Mouse (Mus musculus): ENCODE measurements around the gene Comp. TPM values are rescaled to one million over a fixed set of nuclear protein-coding genes. Genes with fewer than 3 reads are reported as not detected.

Comp gene
- polyA plus RNA-seq, 1 experiment from 2014 or later, result 1.6 TPM

DNA sequence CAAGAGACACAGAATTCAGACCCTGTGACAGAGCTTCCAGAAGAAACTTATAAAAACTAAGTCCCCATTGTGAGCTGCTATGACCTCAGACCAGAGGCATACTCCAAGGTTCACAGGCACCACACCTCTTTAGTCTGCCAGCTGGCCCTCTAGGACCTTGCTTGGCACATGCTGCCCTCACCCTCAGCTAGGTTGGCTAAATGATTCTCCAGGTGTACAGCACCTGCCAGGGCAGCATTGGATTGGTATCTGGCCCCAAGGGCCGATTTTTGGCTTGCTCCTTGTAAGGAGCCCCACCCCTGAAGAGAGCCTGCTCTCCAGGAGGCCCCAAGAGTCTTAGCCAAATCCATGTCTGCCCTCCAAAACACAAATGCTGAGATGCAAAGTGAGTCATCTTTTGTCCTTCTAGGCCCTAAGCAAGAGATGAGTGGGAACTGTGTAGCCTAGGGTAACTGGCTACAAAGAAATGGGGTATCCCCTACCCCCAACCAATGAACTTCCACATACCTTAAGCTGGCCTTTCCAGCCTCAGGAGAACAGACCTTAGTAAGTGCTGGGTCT is 25.4 kb upstream of the Comp start:
- no peak overlapping the region for H3K4me2 ChIP-seq (ENCODE audit: low read depth, low read length)
- no peaks in the 10 kb centered on the region for H3K9me3 ChIP-seq (replicated peaks; ENCODE audit: control insufficient read depth, low read length)
- no peak overlapping the region for H3K4me3 ChIP-seq (ENCODE audit: low read depth, low read length)
- no peak overlapping the region for H3K9ac ChIP-seq (ENCODE audit: low read depth, low read length)
- peaks cover 68% of the 10 kb centered on the region for H3K4me1 ChIP-seq (ENCODE audit: control insufficient read depth, low read depth, low read length)
- no peaks in the 10 kb centered on the region for H3K27me3 ChIP-seq (ENCODE audit: control insufficient read depth, insufficient read depth, low read depth, low read length)
- H3K36me3 ChIP-seq (ENCODE audit: control insufficient read depth, insufficient read depth), result peaks cover 30% of the 10 kb centered on the region
- ATAC-seq (ENCODE audit: low read depth), result no peak
- no peak overlapping the region for H3K27ac ChIP-seq (ENCODE audit: low read length)
- 67% methylated on average over 1 of the region's 1 CpGs for WGBS (ENCODE audit: insufficient replicate concordance)

GRCm38 (mm10) chr8:70351035-70351999 is 22.0 kb upstream of the Comp start:
- 29% methylated on average over 15 of the region's 15 CpGs for WGBS (ENCODE audit: insufficient replicate concordance)
- Histone ChIP-seq H3K27ac (ENCODE audit: low read length) (peak overlapping the region; percentile 96), H3K36me3 (ENCODE audit: control insufficient read depth, insufficient read depth) (peaks cover 15% of the 10 kb centered on the region), H3K4me2 (ENCODE audit: low read depth, low read length) (peak overlapping the region; percentile 97), H3K4me3 (ENCODE audit: low read depth, low read length) (peak overlapping the region; percentile 96), H3K27me3 (ENCODE audit: control insufficient read depth, insufficient read depth, low read depth, low read length) (no peaks in the 10 kb centered on the region), H3K9ac (ENCODE audit: low read depth, low read length) (peak overlapping the region; percentile 99), H3K9me3 (replicated peaks; ENCODE audit: control insufficient read depth, low read length) (no peaks in the 10 kb centered on the region), H3K4me1 (ENCODE audit: control insufficient read depth, low read depth, low read length) (peaks cover 73% of the 10 kb centered on the region)
- no peak for ATAC-seq (ENCODE audit: low read depth)

DNA sequence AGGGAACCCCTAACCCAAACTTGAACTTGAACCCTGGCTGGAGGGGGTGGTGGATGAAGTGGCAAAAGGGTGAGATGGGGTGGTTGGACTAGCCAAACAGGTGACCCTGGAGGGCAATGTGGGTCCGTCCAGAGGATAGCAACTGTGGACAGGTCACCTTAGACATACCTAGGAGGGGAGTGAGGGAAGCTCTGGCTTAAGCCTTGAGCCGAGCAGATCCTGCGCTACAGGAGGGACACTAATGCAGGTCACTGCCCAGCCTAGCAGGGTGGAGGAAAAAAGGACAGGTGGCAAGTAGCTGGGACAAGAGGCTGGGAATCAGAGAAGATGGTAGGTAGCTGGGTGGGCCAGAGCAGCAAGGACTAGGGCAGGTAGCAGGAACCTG is 21.4 kb upstream of the Comp start:
- Histone ChIP-seq H3K4me1 (ENCODE audit: control insufficient read depth, low read depth, low read length) (peaks cover 77% of the 10 kb centered on the region), H3K9ac (ENCODE audit: low read depth, low read length) (peak overlapping the region; percentile 99), H3K36me3 (ENCODE audit: control insufficient read depth, insufficient read depth) (peaks cover 11% of the 10 kb centered on the region), H3K4me2 (ENCODE audit: low read depth, low read length) (peak overlapping the region; percentile 97), H3K4me3 (ENCODE audit: low read depth, low read length) (peak overlapping the region; percentile 96), H3K27me3 (ENCODE audit: control insufficient read depth, insufficient read depth, low read depth, low read length) (no peaks in the 10 kb centered on the region), H3K9me3 (replicated peaks; ENCODE audit: control insufficient read depth, low read length) (no peaks in the 10 kb centered on the region), H3K27ac (ENCODE audit: low read length) (peak overlapping the region; percentile 96)
- WGBS (ENCODE audit: insufficient replicate concordance), result 5% methylated on average over 3 of the region's 3 CpGs
- ATAC-seq (ENCODE audit: low read depth), result no peak

- Histone ChIP-seq H3K9me3 (replicated peaks; ENCODE audit: control insufficient read depth, low read length) (no peaks in the 10 kb centered on the region), H3K27ac (ENCODE audit: low read length) (peak overlapping the region; percentile 96), H3K4me3 (ENCODE audit: low read depth, low read length) (peak overlapping the region; percentile 96), H3K27me3 (ENCODE audit: control insufficient read depth, insufficient read depth, low read depth, low read length) (no peaks in the 10 kb centered on the region), H3K36me3 (ENCODE audit: control insufficient read depth, insufficient read depth) (peaks cover 11% of the 10 kb centered on the region), H3K9ac (ENCODE audit: low read depth, low read length) (peak overlapping the region; percentile 99), H3K4me2 (ENCODE audit: low read depth, low read length) (peak overlapping the region; percentile 97), H3K4me1 (ENCODE audit: control insufficient read depth, low read depth, low read length) (peaks cover 81% of the 10 kb centered on the region)
- WGBS (ENCODE audit: insufficient replicate concordance), result under 1% methylated on average over 49 of the region's 64 CpGs
- peak; percentile 28 for ATAC-seq (ENCODE audit: low read depth)
Measured at GRCm38 (mm10) chr8:70352657-70353151, 20.7 kb upstream of the Comp start.

GRCm38 (mm10) chr8:70353194-70353817 is 20.1 kb upstream of the Comp start, which contains the start of gene Upf1:
TSS of gene Upf1 (minus strand) at chr8:70353278.
- Histone ChIP-seq H3K4me1 (ENCODE audit: control insufficient read depth, low read depth, low read length) (peaks cover 76% of the 10 kb centered on the region), H3K27me3 (ENCODE audit: control insufficient read depth, insufficient read depth, low read depth, low read length) (no peaks in the 10 kb centered on the region), H3K9me3 (replicated peaks; ENCODE audit: control insufficient read depth, low read length) (no peaks in the 10 kb centered on the region), H3K4me3 (ENCODE audit: low read depth, low read length) (peak within 1 kb of the TSS; percentile 96), H3K9ac (ENCODE audit: low read depth, low read length) (peak within 1 kb of the TSS; percentile 99), H3K4me2 (ENCODE audit: low read depth, low read length) (peak within 1 kb of the TSS; percentile 97), H3K36me3 (ENCODE audit: control insufficient read depth, insufficient read depth) (peaks cover 11% of the 10 kb centered on the region), H3K27ac (ENCODE audit: low read length) (peak within 1 kb of the TSS; percentile 96)
- under 1% methylated on average over 65 of the region's 69 CpGs for WGBS (ENCODE audit: insufficient replicate concordance)
- peak; percentile 85 for ATAC-seq (ENCODE audit: low read depth)

GRCm38 (mm10) chr8:70354004-70354403 is 19.4 kb upstream of the Comp start:
- 30% methylated on average over 4 of the region's 4 CpGs for WGBS (ENCODE audit: insufficient replicate concordance)
- ATAC-seq (ENCODE audit: low read depth), result no peak
- no peaks in the 10 kb centered on the region for H3K27me3 ChIP-seq (ENCODE audit: control insufficient read depth, insufficient read depth, low read depth, low read length)
- no peaks in the 10 kb centered on the region for H3K9me3 ChIP-seq (replicated peaks; ENCODE audit: control insufficient read depth, low read length)
- peak overlapping the region; percentile 96 for H3K27ac ChIP-seq (ENCODE audit: low read length)
- peak overlapping the region; percentile 96 for H3K4me3 ChIP-seq (ENCODE audit: low read depth, low read length)
- peaks cover 9% of the 10 kb centered on the region for H3K36me3 ChIP-seq (ENCODE audit: control insufficient read depth, insufficient read depth)
- peaks cover 69% of the 10 kb centered on the region for H3K4me1 ChIP-seq (ENCODE audit: control insufficient read depth, low read depth, low read length)
- H3K4me2 ChIP-seq (ENCODE audit: low read depth, low read length), result peak overlapping the region; percentile 86
- H3K9ac ChIP-seq (ENCODE audit: low read depth, low read length), result peak overlapping the region; percentile 59

DNA sequence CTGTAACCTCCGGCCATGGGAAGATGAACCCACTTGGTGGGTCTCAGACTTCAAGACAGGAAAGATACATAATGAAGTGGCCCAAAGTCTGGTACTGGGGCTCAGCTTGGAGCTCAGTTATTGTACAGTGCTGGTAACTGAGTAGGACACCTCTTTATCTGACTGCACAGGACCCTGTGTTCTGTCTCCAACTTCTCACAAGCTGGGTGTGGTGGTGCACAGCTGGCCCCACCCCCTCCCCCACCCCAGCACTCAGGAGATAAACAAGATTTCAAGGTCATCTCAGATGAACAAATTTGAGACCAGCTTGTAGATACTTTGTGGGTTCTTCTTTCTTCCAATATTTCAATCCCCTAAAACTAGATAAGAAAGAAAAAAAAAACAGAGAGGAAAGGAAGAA is 17.2 kb upstream of the Comp start:
- Histone ChIP-seq H3K9me3 (replicated peaks; ENCODE audit: control insufficient read depth, low read length) (peaks cover 2% of the 10 kb centered on the region; the same call in 1 of the 2 replicates), H3K27me3 (ENCODE audit: control insufficient read depth, insufficient read depth, low read depth, low read length) (no peaks in the 10 kb centered on the region), H3K4me1 (ENCODE audit: control insufficient read depth, low read depth, low read length) (peaks cover 48% of the 10 kb centered on the region), H3K4me3 (ENCODE audit: low read depth, low read length) (peak overlapping the region; percentile 2), H3K9ac (ENCODE audit: low read depth, low read length) (peak overlapping the region; percentile 0), H3K4me2 (ENCODE audit: low read depth, low read length) (peak overlapping the region; percentile 60), H3K27ac (ENCODE audit: low read length) (peak overlapping the region; percentile 87), H3K36me3 (ENCODE audit: control insufficient read depth, insufficient read depth) (no peaks in the 10 kb centered on the region)
- 28% methylated on average over 1 of the region's 1 CpGs for WGBS (ENCODE audit: insufficient replicate concordance)
- peak; percentile 76 for ATAC-seq (ENCODE audit: low read depth)

DNA sequence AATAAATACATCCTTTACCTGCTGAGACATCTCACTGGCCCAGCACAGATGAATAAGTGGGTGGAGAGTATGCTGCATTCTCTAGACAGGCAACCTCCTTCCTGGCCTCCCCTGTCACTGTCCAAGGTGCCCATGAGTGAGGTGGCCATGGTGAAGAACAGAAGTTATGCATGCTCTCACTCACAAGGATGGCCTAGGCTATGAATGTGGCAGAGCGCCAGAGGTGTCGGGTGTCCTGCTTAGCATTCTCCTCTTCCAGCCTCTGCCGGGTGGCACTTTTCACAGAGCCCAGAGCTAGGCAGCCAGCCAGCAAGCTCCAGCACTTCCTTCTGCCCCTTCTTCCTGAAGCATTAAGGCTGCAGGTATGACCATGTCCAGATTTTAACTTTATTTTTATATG is 13.9 kb upstream of the Comp start:
- Histone ChIP-seq H3K9me3 (replicated peaks; ENCODE audit: control insufficient read depth, low read length) (peaks cover 2% of the 10 kb centered on the region; the same call in 1 of the 2 replicates), H3K27ac (ENCODE audit: low read length) (no peak overlapping the region), H3K4me3 (ENCODE audit: low read depth, low read length) (no peak overlapping the region), H3K4me2 (ENCODE audit: low read depth, low read length) (no peak overlapping the region), H3K27me3 (ENCODE audit: control insufficient read depth, insufficient read depth, low read depth, low read length) (no peaks in the 10 kb centered on the region), H3K36me3 (ENCODE audit: control insufficient read depth, insufficient read depth) (no peaks in the 10 kb centered on the region), H3K9ac (ENCODE audit: low read depth, low read length) (no peak overlapping the region), H3K4me1 (ENCODE audit: control insufficient read depth, low read depth, low read length) (peaks cover 33% of the 10 kb centered on the region)
- ATAC-seq (ENCODE audit: low read depth), result no peak
- WGBS (ENCODE audit: insufficient replicate concordance), result 65% methylated on average over 3 of the region's 3 CpGs
